Mouse (Mus musculus) gastrocnemius, adult 18-20 months (tissue): ENCODE measurements at regions not wholly inside any gene's neighbourhood (a gene's known extent, or its start where the extent isn't known, plus 50 kb on each side); places are given as distances from the start of the nearest gene placed in this dataset.
A peak's percentile ranks its signal among the peaks of the same experiment; 100 is the strongest.
"Not testable (repeated sequence)": the region's sequence is repeated elsewhere in the genome, so short reads cannot be mapped to it uniquely, and the experiment has no call there.

Experiments
- DNase-seq: peaks from one replicate; pipeline ENCODE4 v3.0.0; 2021; ENCODE audit warnings: low spot score

- no peak for DNase-seq
Observed at GRCm38 (mm10) chr15:41283199-41283598, 1149.0 kb downstream of the 9330182O14Rik start.

- DNase-seq, result no peak
Observed at GRCm38 (mm10) chr15:41286809-41287413, 1152.7 kb downstream of the 9330182O14Rik start.

DNA sequence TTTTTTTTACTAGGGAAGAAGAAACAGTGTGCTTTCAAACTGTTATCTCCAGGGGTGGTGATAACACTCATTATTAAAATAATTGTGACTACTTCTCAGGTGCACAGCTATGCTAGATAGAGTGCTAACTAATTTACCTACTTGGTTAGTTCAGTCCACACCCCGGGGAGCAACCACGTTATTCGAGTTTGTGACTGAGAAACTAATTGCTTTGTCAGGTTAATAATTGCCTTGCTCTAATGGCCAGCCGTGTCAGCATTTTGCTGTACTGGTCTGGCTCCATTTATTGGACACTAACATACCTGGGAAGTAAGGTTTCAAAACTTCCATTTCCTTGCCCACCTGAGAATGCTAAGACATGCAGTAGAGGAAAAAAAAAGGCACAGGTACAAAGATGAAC is 1163.3 kb downstream of the 9330182O14Rik start:
- no peak for DNase-seq

- no peak for DNase-seq
Observed at GRCm38 (mm10) chr15:41306638-41307037, 1172.5 kb downstream of the 9330182O14Rik start.

- DNase-seq, result no peak
Observed at GRCm38 (mm10) chr15:41311728-41312320, 1177.7 kb downstream of the 9330182O14Rik start.

GRCm38 (mm10) chr15:41314916-41315315 is 1180.8 kb downstream of the 9330182O14Rik start:
- no peak for DNase-seq

DNA sequence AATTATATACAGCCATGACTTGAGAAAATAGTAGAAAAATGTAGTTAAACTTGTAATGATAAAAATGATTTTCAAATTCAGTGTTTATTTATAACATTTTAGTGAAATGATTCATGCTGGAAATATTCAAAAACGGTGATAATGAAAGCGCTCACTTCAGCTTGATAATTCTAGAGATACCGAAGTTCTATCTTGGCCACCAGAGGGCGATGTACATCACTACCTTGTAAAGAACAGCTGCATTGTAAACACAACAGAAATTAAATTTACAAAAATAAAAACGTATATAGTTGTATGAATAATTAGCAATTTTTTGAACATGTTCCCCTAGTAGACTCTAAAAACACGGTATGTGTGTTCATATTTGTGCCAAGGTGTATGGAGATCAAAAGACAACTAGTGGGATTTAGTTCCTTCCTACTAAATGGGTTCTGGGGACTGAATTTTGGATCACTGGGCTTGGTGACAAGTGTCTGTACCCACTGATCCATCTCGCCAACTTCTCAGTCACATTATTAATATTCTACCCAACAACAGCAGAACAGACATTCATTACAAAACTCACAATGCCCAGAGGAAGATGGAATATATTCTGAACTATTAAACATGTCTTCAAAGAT is 1191.6 kb downstream of the 9330182O14Rik start:
- peak; percentile 30 for DNase-seq

- DNase-seq, result no peak
Observed at GRCm38 (mm10) chr15:41329286-41329685, 1195.1 kb downstream of the 9330182O14Rik start.

GRCm38 (mm10) chr15:41330085-41330484 is 1195.9 kb downstream of the 9330182O14Rik start:
- DNase-seq, result no peak

DNA sequence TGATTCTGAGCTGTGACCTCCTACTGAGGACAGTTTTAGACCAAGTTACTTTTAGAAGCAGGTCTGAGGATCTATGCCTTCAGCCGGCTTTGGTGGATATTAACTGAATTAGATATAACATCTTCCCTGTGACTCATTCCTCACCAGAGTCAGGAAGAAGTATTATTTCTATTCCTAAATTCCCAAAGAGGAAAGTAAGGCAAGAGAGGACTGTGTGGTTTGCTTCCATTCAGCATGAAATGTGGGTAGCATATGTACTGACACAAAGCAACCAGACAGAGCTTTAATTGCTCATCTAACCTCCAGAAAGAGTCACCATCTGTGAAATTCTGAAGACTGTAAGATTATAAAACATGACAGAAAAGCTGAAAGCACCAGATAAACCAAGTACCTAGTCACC is 1198.3 kb downstream of the 9330182O14Rik start:
- no peak for DNase-seq

DNA sequence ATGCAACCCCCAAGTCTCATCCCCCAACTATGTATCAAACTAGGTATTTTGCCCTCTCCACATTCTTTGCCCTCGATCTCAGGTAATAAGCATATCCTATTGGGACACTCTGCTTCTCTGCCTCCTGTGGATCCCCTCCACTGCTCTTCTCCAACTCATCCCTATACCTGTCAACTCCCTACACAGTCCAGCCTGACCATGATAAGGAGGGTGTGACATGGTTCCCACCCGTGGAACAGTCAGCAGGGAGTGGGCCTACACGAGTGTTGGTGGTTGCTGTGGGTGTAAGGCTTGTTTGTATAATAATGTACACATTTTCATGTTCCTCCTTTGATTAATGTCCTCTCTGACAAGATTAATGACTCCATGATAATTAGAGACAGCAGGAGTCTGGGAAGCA is 1199.0 kb downstream of the 9330182O14Rik start:
- DNase-seq, result no peak

DNA sequence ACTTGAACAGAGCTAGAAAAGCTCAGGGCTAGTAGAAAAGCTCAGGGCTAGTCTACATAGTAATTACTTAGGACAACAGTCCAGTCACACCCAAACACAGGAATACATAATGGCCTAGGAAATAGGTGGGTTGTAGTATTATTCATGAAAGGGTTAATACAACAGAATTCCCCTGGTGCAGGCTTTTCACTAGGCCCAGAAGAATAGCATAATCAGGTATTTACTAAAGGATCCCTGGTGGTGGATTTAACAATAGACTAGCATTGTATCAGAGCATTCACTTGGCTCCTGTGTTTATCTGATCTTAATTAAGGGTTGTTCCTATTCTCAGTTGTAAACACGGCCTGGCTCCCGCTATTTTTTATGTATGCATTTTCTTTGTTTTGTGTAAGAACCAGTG is 1206.5 kb downstream of the 9330182O14Rik start:
- not testable (repeated sequence) for DNase-seq

DNA sequence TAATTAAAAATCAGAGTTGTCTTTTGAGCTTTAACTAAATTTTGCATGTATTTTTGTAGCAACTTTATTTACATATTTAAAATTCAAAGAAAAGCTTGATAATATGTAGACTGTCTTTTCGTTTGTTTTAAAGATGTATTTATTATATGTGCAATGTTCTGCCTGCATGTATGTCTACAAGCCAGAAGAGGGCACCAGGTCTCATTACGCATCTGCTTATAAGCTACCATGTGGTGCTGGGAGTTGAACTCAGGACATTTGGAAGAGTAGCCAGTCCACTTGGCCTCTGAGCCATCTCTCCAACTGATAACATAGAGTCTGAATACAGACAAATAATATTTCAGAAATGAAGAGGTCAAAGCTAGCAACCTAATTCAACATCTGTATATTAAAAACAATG is 1211.4 kb downstream of the 9330182O14Rik start:
- DNase-seq, result no peak

DNA sequence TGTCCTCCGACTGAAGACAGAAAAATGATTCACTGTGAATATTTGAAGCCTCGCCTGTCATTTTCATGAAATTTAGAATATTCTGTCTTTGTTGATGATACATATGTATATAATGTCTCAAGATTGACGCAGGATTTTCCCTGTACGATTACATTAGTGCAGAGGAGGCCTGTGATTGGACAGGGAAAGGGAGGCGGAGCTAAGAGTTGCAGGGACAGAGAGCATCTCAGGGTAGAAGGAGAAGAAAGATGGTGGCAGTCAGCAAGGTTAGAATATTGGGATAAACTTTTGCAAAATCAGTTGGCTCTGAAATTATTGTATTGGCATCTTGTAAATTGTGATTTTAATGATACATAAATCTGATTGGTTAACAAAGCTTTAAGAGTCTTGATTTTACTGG is 1213.1 kb downstream of the 9330182O14Rik start:
- DNase-seq, result no peak

- DNase-seq, result no peak
Observed at GRCm38 (mm10) chr15:41352129-41352528, 1218.0 kb downstream of the 9330182O14Rik start.

- DNase-seq, result no peak
Observed at GRCm38 (mm10) chr15:41359276-41359675, 1225.1 kb downstream of the 9330182O14Rik start.

GRCm38 (mm10) chr15:41374669-41375068 is 1240.5 kb downstream of the 9330182O14Rik start:
- DNase-seq, result no peak

- DNase-seq, result no peak
Observed at GRCm38 (mm10) chr15:41375906-41376305, 1241.7 kb downstream of the 9330182O14Rik start.

DNA sequence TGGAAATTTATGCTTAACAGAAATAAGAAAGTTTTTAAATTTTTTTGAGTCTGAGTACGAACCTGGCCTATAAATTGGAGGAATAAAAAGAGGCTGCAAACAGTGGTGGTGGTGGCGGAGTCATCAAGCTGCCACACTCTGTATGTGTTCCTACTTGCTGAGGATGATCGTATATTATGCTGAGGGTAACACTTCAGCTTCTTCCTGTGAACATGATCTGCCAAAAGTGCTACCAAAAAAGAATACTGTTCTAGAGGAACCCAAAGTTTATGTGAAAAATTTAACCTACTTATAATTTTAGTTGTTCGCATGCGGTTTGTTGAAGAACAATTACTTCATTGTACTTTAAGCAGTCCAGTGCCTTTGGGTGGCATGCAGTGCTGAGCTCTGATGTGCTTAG is 1245.5 kb downstream of the 9330182O14Rik start:
- no peak for DNase-seq

DNA sequence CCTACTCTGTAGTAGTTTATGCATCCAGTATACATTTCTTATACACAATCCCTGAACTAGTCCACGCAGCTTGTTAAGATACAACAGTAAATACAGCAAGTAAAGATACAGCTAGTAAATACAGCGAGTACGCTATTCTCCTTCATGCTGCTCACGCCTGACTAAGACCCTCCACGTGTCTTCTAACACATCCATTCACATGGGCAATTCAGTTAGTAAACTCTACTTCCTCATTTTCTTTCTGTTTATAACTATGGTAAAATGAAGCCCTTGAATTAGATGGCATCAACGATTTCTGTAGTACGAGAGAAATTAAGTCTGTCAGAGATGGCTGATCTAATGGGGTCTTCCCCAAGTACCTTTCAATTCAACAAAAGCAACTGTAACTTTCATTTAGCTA is 1246.3 kb downstream of the 9330182O14Rik start:
- no peak for DNase-seq

GRCm38 (mm10) chr15:41390699-41391098 is 1256.5 kb downstream of the 9330182O14Rik start:
- DNase-seq, result no peak
